Mouse (Mus musculus) limb, embryonic 11.5 days (tissue): ENCODE results near the gene Myog. TPM values are rescaled to one million over a fixed set of nuclear protein-coding genes. Genes with fewer than 3 reads are reported as not detected.
A peak's percentile ranks its signal among the peaks of the same experiment; 100 is the strongest.

Experiments
- ATAC-seq: fragments of 200-750 bp; cut with Nextera tagmentation; 2 replicates; pipeline ENCODE4 v1.8.0; 2017; ENCODE audit warnings: low read depth; ENCODE audit not compliant: insufficient number of reproducible peaks, low FRiP score, low TSS enrichment
- DNase-seq: peaks from one replicate; pipeline ENCODE4 v3.0.0-alpha.2; 2015; ENCODE audit warnings: low spot score
- H3K27ac ChIP-seq: fragments of 300-500 bp; sonication (generic); replicated peaks from 2 replicates; pipeline ENCODE4 v1.5.1; 2014; ENCODE audit warnings: low read depth, mild to moderate bottlenecking, low read length
- H3K27me3 ChIP-seq: fragments of 300-500 bp; sonication (generic); 2 replicates; pipeline ENCODE4 v1.6.1; 2014; ENCODE audit warnings: mild to moderate bottlenecking, low read length, mixed read lengths; ENCODE audit not compliant: control insufficient read depth, insufficient read depth
- H3K36me3 ChIP-seq: fragments of 300-500 bp; sonication (generic); 2 replicates; pipeline ENCODE4 v1.6.1; 2014; ENCODE audit warnings: mild to moderate bottlenecking, low read length, moderate library complexity, mixed read lengths; ENCODE audit not compliant: control insufficient read depth, insufficient read depth
- H3K4me1 ChIP-seq: fragments of 300-500 bp; sonication (generic); 2 replicates; pipeline ENCODE4 v1.6.1; 2014; ENCODE audit warnings: low read length, mixed read lengths; ENCODE audit not compliant: control insufficient read depth, insufficient read depth
- H3K4me2 ChIP-seq: fragments of 300-500 bp; sonication (generic); 2 replicates; pipeline ENCODE4 v1.6.1; 2014; ENCODE audit warnings: low read depth, mild to moderate bottlenecking, moderate library complexity; ENCODE audit not compliant: severe bottlenecking
- H3K4me3 ChIP-seq: fragments of 300-500 bp; sonication (generic); 2 replicates; pipeline ENCODE4 v1.5.1; 2014; ENCODE audit warnings: low read depth, low read length
- H3K9ac ChIP-seq: fragments of 300-500 bp; sonication (generic); 2 replicates; pipeline ENCODE4 v1.6.1; 2014; ENCODE audit warnings: mild to moderate bottlenecking, low read length
- H3K9me3 ChIP-seq: fragments of 300-500 bp; sonication (generic); 2 replicates; pipeline ENCODE4 v1.6.1; 2016; ENCODE audit warnings: low read length; ENCODE audit not compliant: control insufficient read depth
- WGBS: fragments of 180-500 bp; shearing (Covaris S2); extraction: QIAGEN DNeasy Blood & Tissue Kit; methylation state at CpG from one replicate; pipeline ENCODE4 v1.1.7; 2014; 5-methylcytosine and 5-hydroxymethylcytosine counted together
- polyA plus RNA-seq: library from polyadenylated mRNA; unstranded; fragments of >200 nt; fragmentation: Nextera tagmentation; extraction: Ambion mirVana; gene quantifications from 2 replicates; pipeline ENCODE4 v1.2.1, GENCODE M21; 2014

The Myog gene
- polyA plus RNA-seq, 1 experiment from 2014 or later = 30.5 TPM

DNA sequence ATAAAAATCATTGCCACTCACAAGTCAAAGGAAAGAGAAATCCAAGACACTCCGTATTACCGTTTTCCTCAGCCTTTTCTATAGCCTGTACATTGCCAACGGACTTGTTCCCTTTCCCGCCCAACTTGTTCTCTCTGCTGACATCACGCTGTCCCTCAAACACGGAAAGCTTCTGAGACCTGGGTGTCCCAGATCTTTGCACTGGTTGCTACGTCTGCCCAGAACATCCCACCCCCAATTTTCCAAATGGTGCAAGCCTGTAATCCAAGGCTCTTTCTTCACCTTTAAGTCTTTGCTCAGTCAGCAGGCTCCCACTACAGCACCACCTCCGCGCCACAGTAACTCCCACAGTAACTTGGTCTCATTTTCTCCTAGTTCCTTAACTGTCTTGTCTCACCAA lies 15.2 kb downstream of the Myog start:
- Histone ChIP-seq H3K36me3 (no peaks in the 10 kb centered on the region), H3K27me3 (peaks cover 3% of the 10 kb centered on the region), H3K4me1 (no peaks in the 10 kb centered on the region), H3K9ac (no peak overlapping the region), H3K9me3 (no peaks in the 10 kb centered on the region), H3K4me3 (no peak overlapping the region), H3K27ac (no peak overlapping the region), H3K4me2 (no peak overlapping the region)
- DNase-seq (no peak), ATAC-seq (no peak)
- whole genome bisulfite sequencing = 95% methylated on average over 9 of the region's 9 CpGs

DNA sequence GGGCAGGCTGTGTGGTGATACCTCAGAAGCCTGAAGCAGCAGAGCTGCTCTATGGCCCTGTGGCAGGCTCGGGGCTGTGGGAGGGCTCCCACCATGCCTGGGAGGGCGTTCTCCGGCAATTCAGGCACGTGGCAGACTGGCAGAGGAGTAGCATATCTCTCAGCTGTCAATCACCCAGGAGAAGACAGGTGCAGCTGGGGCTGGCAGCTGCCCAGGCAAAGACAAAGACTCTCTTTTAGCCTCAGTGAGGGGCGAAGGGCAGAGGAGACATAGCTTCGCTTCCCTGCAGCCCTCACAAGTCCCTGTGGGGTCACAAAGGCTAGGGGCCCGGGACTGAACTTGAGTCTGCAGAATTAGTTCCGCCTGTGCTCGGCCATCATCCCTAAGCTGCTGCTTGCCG lies 17.6 kb downstream of the Myog start:
- no peaks in the 10 kb centered on the region for H3K36me3 ChIP-seq
- no peak overlapping the region for H3K4me2 ChIP-seq
- no peaks in the 10 kb centered on the region for H3K4me1 ChIP-seq
- no peaks in the 10 kb centered on the region for H3K27me3 ChIP-seq
- ATAC-seq (peak; percentile 51; the same call in 1 of the 2 replicates), DNase-seq (no peak)
- 74% methylated on average over 10 of the region's 10 CpGs for WGBS
- H3K9ac ChIP-seq = no peak overlapping the region
- H3K9me3 ChIP-seq = no peaks in the 10 kb centered on the region
- no peak overlapping the region for H3K4me3 ChIP-seq
- H3K27ac ChIP-seq = no peak overlapping the region

DNA sequence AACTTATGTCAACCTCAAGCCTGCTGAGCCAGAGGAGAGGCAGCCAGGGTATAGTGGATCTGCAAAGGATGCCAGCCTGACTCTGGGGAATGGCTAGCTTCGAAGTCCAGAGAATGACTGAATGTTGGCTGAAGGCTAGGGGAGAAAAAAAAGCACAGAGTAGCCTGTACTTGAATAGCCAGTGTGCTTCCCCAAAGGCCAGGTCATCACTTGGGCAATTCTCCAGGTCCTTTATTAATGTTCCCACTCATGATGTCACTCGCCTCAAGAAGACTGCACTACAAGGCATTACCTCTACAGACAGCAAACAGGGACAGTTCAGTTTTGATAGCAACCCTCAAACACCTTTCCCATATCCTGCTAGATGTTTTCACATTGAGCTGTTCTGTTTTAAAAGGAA lies 20.5 kb downstream of the Myog start:
- no peak overlapping the region for H3K4me2 ChIP-seq
- no peaks in the 10 kb centered on the region for H3K9me3 ChIP-seq
- no peaks in the 10 kb centered on the region for H3K4me1 ChIP-seq
- ATAC-seq = no peak
- H3K9ac ChIP-seq = no peak overlapping the region
- no peaks in the 10 kb centered on the region for H3K36me3 ChIP-seq
- H3K27ac ChIP-seq = no peak overlapping the region
- no peaks in the 10 kb centered on the region for H3K27me3 ChIP-seq
- H3K4me3 ChIP-seq = no peak overlapping the region
- DNase-seq = no peak
- 93% methylated on average over 2 of the region's 2 CpGs for WGBS

DNA sequence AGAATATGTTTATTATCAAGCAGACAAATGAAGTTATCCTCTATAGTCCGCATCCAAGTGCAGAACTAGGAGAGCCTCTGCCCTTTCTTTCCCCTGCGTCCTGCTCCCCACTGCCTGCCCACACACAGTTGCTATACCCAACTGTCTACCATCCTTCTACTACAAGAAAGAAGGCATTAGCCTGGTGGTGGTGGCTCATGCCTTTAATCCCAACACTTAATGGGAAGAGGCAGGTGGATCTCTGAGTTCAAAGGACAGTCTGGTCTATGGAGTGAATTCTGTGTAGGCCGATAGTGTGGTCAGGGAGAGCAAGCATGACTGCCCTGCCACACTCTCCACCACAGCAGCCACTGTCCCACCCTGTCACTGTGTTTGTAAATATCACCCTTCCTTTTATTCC lies 20.9 kb downstream of the Myog start:
- Histone ChIP-seq H3K4me1 (no peaks in the 10 kb centered on the region), H3K4me3 (no peak overlapping the region), H3K9me3 (no peaks in the 10 kb centered on the region), H3K4me2 (no peak overlapping the region), H3K27ac (no peak overlapping the region), H3K27me3 (no peaks in the 10 kb centered on the region), H3K36me3 (no peaks in the 10 kb centered on the region), H3K9ac (no peak overlapping the region)
- DNase-seq (no peak), ATAC-seq (no peak)
- 92% methylated on average over 3 of the region's 3 CpGs for WGBS

DNA sequence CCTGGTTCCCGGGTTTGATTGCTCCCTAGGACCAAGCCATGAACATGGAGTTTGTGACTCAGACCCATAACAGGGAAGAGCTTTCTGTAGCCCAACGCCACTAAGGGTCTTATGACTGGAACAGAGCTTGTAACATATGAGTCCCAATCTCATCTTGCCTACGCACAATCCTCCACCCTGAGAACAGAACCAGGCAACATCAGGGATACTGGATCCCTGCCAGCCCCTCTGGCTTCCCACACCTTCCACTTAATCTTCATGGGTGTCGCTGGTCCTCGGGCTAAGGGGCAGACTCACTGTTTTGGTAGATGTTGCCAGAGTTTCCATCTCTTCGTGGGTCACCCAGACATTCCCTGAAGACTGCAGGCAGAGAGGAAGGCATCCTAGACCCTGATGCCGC lies 22.0 kb downstream of the Myog start:
- no peaks in the 10 kb centered on the region for H3K36me3 ChIP-seq
- no peak overlapping the region for H3K27ac ChIP-seq
- no peaks in the 10 kb centered on the region for H3K9me3 ChIP-seq
- H3K9ac ChIP-seq = no peak overlapping the region
- no peak overlapping the region for H3K4me3 ChIP-seq
- 95% methylated on average over 7 of the region's 7 CpGs for WGBS
- H3K4me2 ChIP-seq = no peak overlapping the region
- DNase-seq = no peak
- ATAC-seq = no peak
- no peaks in the 10 kb centered on the region for H3K4me1 ChIP-seq
- no peaks in the 10 kb centered on the region for H3K27me3 ChIP-seq

DNA sequence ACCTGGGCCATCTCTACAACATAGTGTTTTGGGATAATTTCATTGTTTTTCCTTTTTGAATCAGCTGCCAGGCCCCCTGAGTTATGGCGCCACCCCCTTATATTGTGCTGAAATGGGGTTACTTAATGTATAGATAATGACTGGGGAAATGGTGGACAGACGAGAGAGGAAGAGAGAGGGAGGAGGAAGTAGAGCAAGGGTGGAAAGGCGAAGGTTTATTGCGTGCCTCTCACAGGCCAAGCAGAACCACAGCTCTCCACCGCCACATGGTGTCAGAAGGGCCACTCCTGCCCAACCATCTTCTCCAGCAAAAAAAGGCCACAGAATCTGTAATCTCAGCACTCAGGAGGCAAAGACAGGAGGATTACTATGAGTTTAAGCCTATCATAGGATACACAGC lies 25.4 kb downstream of the Myog start:
- no peak for DNase-seq
- WGBS = 84% methylated on average over 5 of the region's 5 CpGs
- no peak overlapping the region for H3K4me2 ChIP-seq

DNA sequence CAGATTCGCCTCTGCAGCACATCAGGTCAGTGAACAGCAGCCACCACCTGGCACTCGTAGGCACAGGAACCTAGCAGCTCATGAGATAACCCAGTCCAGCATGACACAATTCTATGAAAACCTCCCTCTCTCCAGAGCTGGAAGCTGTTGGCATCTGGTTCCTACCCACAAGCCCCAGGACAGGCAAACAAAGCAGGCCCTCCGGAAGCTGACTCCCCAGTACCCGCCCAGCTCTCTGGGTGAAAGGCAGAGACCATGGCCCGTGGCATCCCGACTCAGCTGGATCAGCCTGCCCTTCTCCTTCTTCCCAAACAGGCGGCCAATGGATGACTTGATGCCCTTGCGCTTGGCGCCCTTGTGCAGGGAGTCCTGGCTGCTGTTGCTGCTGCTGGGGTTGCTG lies 26.6 kb downstream of the Myog start:
- WGBS = 89% methylated on average over 9 of the region's 9 CpGs
- ATAC-seq (no peak), DNase-seq (no peak)
- no peak overlapping the region for H3K27ac ChIP-seq
- H3K4me3 ChIP-seq = no peak overlapping the region
- H3K36me3 ChIP-seq = no peaks in the 10 kb centered on the region
- no peaks in the 10 kb centered on the region for H3K27me3 ChIP-seq
- H3K4me2 ChIP-seq = no peak overlapping the region
- peaks cover 5% of the 10 kb centered on the region; the same call in 1 of the 2 replicates for H3K4me1 ChIP-seq
- H3K9ac ChIP-seq = no peak overlapping the region
- no peaks in the 10 kb centered on the region for H3K9me3 ChIP-seq

More for the DNA sequence above, 25.4 kb downstream of the Myog start:
- H3K27me3 ChIP-seq = no peaks in the 10 kb centered on the region
- no peaks in the 10 kb centered on the region for H3K4me1 ChIP-seq
- no peak overlapping the region for H3K9ac ChIP-seq
- no peak overlapping the region for H3K4me3 ChIP-seq
- H3K27ac ChIP-seq = no peak overlapping the region
- no peak for ATAC-seq
- H3K9me3 ChIP-seq = no peaks in the 10 kb centered on the region
- no peaks in the 10 kb centered on the region for H3K36me3 ChIP-seq

DNA sequence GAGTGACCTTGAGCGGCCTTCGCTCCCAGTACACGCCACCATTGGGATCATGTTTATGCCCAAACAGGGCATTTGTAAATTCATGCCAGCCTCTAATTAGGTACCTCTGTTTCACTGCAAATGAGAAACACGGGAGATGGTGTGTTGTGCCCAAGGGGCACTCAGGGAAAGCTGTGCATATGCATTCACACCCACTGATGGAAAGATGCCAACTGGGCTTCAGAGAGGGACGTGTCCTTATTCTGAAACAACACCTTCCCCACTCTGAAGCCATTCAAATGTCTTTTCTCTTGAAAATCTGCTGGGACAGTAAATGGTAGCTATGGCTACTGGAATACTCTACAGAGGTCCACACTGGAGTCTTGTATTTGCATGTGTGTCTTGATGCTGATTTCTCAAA lies 28.5 kb downstream of the Myog start:
- no peak for DNase-seq
- Histone ChIP-seq H3K27me3 (no peaks in the 10 kb centered on the region), H3K27ac (no peak overlapping the region), H3K4me3 (no peak overlapping the region), H3K9me3 (no peaks in the 10 kb centered on the region), H3K4me2 (no peak overlapping the region), H3K4me1 (peaks cover 5% of the 10 kb centered on the region; the same call in 1 of the 2 replicates), H3K9ac (no peak overlapping the region), H3K36me3 (no peaks in the 10 kb centered on the region)
- no peak for ATAC-seq
- WGBS = 85% methylated on average over 5 of the region's 5 CpGs

DNA sequence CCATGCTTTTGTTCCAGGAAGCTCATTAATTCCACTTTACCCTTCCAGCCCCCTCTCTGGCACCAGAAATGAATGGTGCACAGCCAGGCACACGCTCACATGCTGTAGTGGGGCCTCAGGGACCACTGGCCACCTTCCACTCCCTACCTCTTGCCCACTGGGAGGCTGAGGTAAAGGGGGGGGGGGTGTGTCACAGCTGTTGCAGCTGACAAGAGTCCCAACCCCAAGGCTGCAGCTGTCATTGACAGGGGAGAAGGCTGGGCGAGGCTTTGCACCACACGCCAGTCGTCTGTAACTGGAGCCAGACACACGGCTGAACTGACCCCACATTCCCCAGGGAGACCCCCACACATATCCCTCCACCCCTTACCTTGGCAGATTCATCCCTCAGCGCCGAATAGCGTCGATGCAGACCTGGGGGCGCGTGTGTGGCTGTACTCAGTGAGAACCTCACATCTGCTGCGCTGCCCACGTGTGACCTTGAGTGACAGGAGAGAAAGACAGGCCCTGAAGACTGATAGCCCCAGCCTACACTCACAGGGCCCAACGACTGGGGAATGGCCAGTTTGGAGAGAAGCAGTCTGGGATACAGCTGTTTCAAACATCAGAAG lies 31.0 kb downstream of the Myog start:
- WGBS = 50% methylated on average over 14 of the region's 14 CpGs
- Histone ChIP-seq H3K27ac (no peak overlapping the region), H3K4me2 (no peak overlapping the region), H3K9ac (no peak overlapping the region), H3K9me3 (no peaks in the 10 kb centered on the region), H3K4me1 (peaks cover 5% of the 10 kb centered on the region; the same call in 1 of the 2 replicates), H3K27me3 (no peaks in the 10 kb centered on the region), H3K36me3 (no peaks in the 10 kb centered on the region), H3K4me3 (no peak overlapping the region)
- ATAC-seq (peak; percentile 56), DNase-seq (no peak)
